Mouse (Mus musculus) urinary bladder, postnatal 36 days (tissue): ENCODE data around the gene Aqp6.

Experiments
- DNase-seq, 2 experiments: peaks; one replicate each; pipeline ENCODE4 v3.0.0; 2022; ENCODE audit warnings: low spot score in 2 of 2, mixed read lengths in 1 of 2

The Aqp6 gene

GRCm38 (mm10) chr15:99600986-99601822, at the start of gene Aqp6:
TSS of gene Aqp6 (plus strand) at chr15:99601400.
- no peak for DNase-seq

GRCm38 (mm10) chr15:99553767-99554166, 47.4 kb upstream of the Aqp6 start:
- no peak for DNase-seq

GRCm38 (mm10) chr15:99558947-99559346, 42.3 kb upstream of the Aqp6 start:
- no peak for DNase-seq

- DNase-seq = no peak
Observed at GRCm38 (mm10) chr15:99560246-99560645, 41.0 kb upstream of the Aqp6 start.

- DNase-seq = no peak
Observed at GRCm38 (mm10) chr15:99567371-99567770, 33.8 kb upstream of the Aqp6 start.

GRCm38 (mm10) chr15:99568682-99569081, 32.5 kb upstream of the Aqp6 start:
- no peak for DNase-seq

GRCm38 (mm10) chr15:99569123-99569522, 32.1 kb upstream of the Aqp6 start:
- no peak for DNase-seq

- DNase-seq = no peak
Observed at GRCm38 (mm10) chr15:99578802-99579485, 22.3 kb upstream of the Aqp6 start, which contains the start of gene Aqp2. TSS of gene Aqp2 (plus strand) at chr15:99579055.

GRCm38 (mm10) chr15:99583463-99584344, 17.5 kb upstream of the Aqp6 start:
- DNase-seq = peak in 1 of 2 experiments; percentile 21

- peak in 1 of 2 experiments; percentile 50 for DNase-seq
Observed at GRCm38 (mm10) chr15:99584407-99585202, 16.6 kb upstream of the Aqp6 start.

- no peak for DNase-seq
Observed at GRCm38 (mm10) chr15:99585741-99586140, 15.5 kb upstream of the Aqp6 start.

- DNase-seq = no peak
Observed at GRCm38 (mm10) chr15:99586525-99586924, 14.7 kb upstream of the Aqp6 start.

- DNase-seq = no peak
Observed at GRCm38 (mm10) chr15:99589237-99589636, 12.0 kb upstream of the Aqp6 start.

GRCm38 (mm10) chr15:99589704-99590103, 11.5 kb upstream of the Aqp6 start:
- no peak for DNase-seq

GRCm38 (mm10) chr15:99590429-99591084, 10.6 kb upstream of the Aqp6 start, which contains the start of gene Aqp5:
TSS of gene Aqp5 (plus strand) at chr15:99590782.
- no peak for DNase-seq

GRCm38 (mm10) chr15:99592177-99592576, 9.0 kb upstream of the Aqp6 start:
- DNase-seq = peak; percentile 30 to 54

- DNase-seq = no peak
Observed at GRCm38 (mm10) chr15:99592877-99593276, 8.3 kb upstream of the Aqp6 start.

- DNase-seq = no peak
Observed at GRCm38 (mm10) chr15:99594951-99595350, 6.2 kb upstream of the Aqp6 start.

GRCm38 (mm10) chr15:99596056-99596687, 5.0 kb upstream of the Aqp6 start:
- DNase-seq = peak; percentile 69 to 78

- no peak for DNase-seq
Observed at GRCm38 (mm10) chr15:99596841-99597240, 4.4 kb upstream of the Aqp6 start.
